Mouse (Mus musculus) lung, adult 18-20 months (tissue): ENCODE measurements around the gene Ypel2.
"Not testable (repeated sequence)": the region's sequence is repeated elsewhere in the genome, so short reads cannot be mapped to it uniquely, and the experiment has no call there.

Source experiments
- DNase-seq, 2 experiments: peaks; one replicate each; pipeline ENCODE4 v3.0.0; 2022; ENCODE audit warnings: mixed read lengths in 2 of 2

Ypel2 gene

GRCm38 (mm10) chr11:86993041-86994037 lies at the start of gene Ypel2:
Gene Ypel2 (minus strand): TSS chr11:86993707.
- peak; percentile 97 to 98 for DNase-seq

GRCm38 (mm10) chr11:87043052-87043451 lies 49.5 kb upstream of the Ypel2 start:
- no peak for DNase-seq

DNA sequence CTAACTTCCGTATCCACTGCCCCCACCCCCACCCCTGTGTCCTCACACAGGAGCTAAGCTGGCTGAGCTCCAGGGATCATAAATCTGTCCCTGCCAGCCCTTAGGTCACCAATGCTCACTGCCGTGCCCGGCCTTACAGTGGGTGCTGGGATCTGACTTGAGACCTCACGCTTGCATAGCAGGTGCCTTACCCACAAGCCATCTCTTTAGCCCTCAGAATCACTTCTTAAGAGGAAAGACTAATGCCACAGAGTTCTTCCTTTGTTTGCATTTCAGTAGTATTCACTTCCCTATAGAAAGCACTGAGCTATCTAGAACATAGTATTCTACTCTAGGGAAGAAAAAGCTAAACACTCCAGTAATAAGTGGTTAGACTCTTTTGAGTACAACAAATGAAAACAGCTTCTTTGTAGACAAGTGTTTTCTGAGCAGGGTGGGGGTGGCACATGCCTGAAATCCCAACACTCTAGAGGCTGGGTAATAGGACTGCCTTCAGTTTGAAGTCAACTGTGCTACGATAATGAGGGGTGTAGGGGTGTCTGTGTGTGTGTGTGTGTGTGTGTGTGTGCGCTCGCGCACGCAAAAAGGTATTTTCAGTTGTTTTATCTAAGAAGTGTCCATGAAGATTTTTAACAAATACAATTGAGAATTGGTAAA lies 45.9 kb upstream of the Ypel2 start:
- peak; percentile 79 to 89 for DNase-seq

- DNase-seq: no peak
These were observed 42.7 kb upstream of the Ypel2 start for GRCm38 (mm10) chr11:87036180-87036579.

GRCm38 (mm10) chr11:87028212-87028611 lies 34.7 kb upstream of the Ypel2 start:
- no peak for DNase-seq

DNA sequence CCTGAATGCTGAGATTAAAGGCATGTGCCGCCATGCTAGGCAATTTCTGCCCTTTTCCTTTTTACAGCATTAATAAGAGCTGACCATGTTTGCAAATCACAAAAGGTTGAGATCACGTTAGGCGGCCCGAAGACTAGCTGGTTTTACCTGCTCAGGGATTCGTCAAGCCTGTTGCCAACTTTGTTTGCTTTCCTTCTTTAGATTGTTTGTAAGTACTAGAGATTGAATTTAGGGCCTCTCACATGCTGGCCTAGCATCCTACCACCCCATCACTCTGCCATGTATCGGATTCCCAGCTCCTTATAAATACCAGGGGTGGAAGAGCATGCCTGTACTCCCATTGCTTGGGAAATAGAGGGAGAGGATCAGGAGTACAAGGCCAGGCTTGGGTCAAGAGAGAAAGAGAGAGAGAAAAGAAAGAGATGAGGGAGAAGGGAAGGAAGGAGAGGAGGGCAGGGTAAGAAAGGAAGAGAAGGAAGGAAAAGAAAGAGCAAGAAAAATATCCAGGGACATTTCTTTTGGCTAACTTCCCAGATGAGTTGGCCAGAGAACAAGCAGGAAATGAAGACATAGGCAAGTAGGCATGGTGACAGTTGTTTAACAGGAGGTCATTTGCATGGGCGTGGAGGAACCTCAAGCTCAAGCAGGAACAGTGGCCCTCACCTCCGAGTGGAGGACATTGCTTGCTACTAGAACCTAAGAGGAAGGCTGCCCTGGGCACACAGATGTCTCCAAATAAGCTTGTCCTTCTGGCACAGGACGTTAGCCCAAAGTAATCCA lies 32.8 kb upstream of the Ypel2 start:
- DNase-seq: peak; percentile 61 to 83

DNA sequence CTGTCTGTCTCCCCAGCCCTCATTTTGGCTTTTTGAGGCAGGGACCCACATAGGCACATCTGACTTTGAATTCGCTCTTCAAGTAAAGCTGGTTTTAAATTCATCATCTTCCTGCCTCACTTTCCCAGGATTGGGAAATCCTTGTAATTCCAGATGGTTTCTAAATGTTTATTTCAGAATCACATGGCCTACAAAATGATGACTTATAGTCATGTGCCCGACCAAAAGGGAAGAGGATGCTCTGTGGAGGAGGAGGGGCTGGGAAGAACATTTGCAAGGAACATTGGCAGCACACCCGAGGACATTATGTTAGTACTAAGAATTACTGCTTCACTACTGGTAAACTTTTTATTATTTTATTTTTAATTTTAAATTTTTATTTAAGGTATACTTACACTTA lies 31.8 kb upstream of the Ypel2 start:
- peak in 1 of 2 experiments; percentile 68 for DNase-seq

- DNase-seq: not testable (repeated sequence)
These were observed 29.7 kb upstream of the Ypel2 start for GRCm38 (mm10) chr11:87023240-87023639.

GRCm38 (mm10) chr11:87022765-87023164 lies 29.3 kb upstream of the Ypel2 start:
- no peak for DNase-seq

GRCm38 (mm10) chr11:87021551-87021950 lies 28.0 kb upstream of the Ypel2 start:
- no peak for DNase-seq

- no peak for DNase-seq
These were observed 26.9 kb upstream of the Ypel2 start for GRCm38 (mm10) chr11:87020449-87020848.

DNA sequence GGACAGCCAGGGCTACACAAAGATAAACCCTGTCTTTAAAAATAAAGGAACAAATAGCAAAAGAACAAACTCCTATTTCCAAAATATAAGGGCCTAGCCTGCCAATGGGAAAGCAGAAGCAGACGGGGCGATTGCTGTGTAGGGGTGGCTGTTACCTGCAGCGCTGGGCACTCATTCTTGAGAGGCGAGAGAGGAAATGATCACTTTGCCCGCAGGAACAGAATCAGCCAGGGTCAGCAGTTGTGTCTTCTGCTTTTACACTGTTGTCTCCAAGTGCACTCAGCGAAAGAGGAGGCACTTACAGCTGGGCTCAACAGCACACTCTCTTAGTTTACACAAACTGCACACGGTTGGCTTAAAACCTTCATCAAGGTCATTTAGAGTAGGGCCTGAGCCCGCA lies 25.9 kb upstream of the Ypel2 start:
- DNase-seq: no peak

- no peak for DNase-seq
These were observed 24.6 kb upstream of the Ypel2 start for GRCm38 (mm10) chr11:87018081-87018480.

DNA sequence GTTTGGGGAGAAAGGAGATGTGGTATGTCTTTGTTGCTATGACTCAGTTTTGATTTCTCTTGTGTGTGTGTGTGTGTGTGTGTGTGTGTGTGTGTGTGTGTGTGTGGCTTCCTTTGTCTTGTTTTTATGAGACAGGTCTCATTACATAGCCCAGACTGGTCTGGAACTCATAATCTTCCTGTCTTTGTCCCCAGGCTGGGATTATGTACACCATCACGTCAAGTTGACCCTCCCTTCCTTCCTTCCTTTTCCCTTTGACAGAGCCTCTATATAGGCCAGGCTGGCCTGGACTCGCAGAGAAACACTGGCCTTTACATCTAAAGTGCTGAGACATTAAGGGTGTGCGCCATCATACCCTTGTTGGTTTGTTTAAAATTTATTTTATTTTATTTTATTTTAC lies 22.2 kb upstream of the Ypel2 start:
- DNase-seq: peak in 1 of 2 experiments; percentile 60

DNA sequence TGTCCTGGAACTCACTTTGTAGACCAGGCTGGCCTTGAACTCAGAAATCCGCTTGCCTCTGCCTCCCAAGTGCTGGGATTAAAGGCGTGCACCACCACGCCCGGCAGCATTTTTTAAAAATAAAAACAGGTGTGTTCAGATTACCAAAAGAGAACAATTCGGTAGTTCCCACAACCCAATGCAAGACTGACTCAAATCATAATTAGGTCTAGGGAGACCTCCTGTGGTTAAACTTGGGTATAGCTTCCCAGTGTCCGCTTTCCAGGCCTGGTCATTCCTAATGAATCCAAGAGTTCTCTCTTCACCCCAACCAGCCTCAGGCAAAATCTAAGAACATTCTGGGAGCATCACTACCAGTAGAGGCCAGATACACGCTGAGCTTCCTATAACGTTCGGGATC lies 17.0 kb upstream of the Ypel2 start:
- DNase-seq: peak; percentile 61 to 77

DNA sequence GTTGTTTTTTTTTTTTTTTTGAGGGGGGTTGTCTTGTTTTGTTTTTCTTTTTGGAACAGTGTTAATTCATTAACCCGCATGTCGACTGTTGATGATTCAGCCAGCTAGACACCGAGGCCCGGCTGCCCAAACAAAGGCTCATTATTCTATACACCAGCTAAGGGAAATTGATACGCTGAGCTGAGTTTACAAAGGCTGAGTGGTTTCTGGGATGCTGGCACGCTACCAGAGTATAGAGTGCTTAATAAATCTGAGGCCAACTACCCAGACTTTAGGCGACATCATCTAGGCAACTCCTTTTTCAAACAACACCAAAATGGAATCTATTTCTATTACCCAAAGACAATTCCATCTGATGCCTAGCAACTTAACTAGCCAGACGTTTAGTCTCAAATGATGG lies 13.9 kb upstream of the Ypel2 start:
- peak in 1 of 2 experiments; percentile 58 for DNase-seq

GRCm38 (mm10) chr11:87004960-87005755 lies 11.7 kb upstream of the Ypel2 start:
- no peak for DNase-seq

GRCm38 (mm10) chr11:87002078-87002829 lies 8.7 kb upstream of the Ypel2 start:
- DNase-seq: peak in 1 of 2 experiments; percentile 51

DNA sequence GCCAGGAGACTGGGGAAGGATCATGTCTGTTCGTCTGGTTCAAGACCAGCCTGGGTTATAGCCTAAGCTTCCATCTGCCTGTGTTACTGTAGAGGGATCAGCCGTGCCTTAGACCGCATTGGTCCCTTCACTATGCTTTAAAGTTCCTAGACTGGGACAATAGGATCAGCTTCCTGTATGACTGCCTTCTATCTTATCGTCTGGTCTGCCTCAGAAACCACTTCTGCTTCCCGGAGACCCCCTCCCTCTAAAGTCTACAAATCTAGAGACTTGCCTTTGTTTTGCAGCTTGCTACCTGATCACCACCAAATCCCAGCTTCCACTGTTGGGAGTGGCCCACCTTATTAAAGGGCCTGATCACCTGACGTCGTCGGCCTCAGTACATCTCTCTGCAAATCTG lies 7.7 kb upstream of the Ypel2 start:
- DNase-seq: no peak

DNA sequence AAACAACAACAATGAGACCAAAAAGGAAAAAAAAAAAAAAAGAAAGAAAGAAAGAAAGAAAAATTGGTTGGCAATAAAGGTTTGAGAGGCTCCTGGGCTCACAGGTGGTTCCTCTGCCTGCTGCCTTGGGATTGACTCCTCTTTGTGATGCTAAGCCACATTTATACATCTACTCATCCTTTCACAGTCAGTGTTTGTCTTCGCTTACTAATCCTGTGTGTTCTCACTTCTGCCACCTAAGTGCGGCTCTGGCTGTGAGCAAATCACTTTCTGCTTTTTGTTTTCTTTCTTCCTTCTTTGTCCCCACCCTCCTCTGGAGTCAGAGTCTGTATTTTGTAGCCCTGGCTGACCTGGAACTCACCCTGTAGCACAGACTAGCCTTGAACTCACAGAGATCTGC lies 2.8 kb upstream of the Ypel2 start:
- no peak for DNase-seq

- DNase-seq: peak; percentile 71 to 77
These were observed 2.2 kb upstream of the Ypel2 start for GRCm38 (mm10) chr11:86995625-86996221.
